Mouse (Mus musculus) olfactory bulb, adult 2 months (tissue): ENCODE measurements around the gene Daam2.

Source experiments
- CTCF ChIP-seq: fragments of 200-500 bp; IDR thresholded peaks from 2 replicates; pipeline ENCODE4 v1.5.1; 2012; ENCODE audit warnings: low read depth, mild to moderate bottlenecking, low read length, moderate library complexity; ENCODE audit not compliant: insufficient read depth
- POLR2A ChIP-seq: fragments of 200-500 bp; IDR thresholded peaks from 2 replicates; pipeline ENCODE4 v1.6.1; 2012; ENCODE audit warnings: mild to moderate bottlenecking, low read depth, low read length, moderate library complexity; ENCODE audit not compliant: insufficient read depth

DNA sequence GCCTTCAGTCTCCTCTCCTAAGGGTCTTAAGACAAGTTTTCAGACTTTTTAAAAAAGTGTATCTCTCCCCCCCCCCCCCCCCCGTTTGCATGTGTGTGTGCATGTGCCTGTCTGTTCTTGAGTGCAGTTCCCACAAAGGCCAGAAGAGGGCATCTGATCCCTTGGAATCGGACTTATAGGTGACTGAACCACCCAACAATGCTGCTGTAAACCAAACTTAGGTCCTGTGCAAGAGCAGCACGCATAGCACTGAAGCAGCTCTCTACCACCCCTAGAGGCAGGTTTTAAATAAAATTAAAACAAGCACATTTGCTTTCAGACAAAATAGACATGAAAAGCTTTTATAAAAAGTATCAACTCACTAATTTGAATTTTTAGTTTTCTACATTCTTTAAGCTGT lies 33.9 kb downstream of the Daam2 start:
- no peak for TF ChIP-seq CTCF
- no peak for TF ChIP-seq POLR2A
